Mouse (Mus musculus) embryonic fibroblast, embryonic 13.5 days (primary cell): ENCODE measurements around the gene Zfp398.

Experiments
- CTCF ChIP-seq: IDR thresholded peaks from 2 replicates; pipeline ENCODE4 v1.5.1; 2011; ENCODE audit warnings: mild to moderate bottlenecking, control low read depth, low read length, moderate library complexity, borderline replicate concordance; ENCODE audit not compliant: insufficient read depth
- POLR2A ChIP-seq: IDR thresholded peaks from 2 replicates; pipeline ENCODE4 v1.6.1; 2011; ENCODE audit warnings: low read depth, mild to moderate bottlenecking, control low read depth, low read length, moderate library complexity

DNA sequence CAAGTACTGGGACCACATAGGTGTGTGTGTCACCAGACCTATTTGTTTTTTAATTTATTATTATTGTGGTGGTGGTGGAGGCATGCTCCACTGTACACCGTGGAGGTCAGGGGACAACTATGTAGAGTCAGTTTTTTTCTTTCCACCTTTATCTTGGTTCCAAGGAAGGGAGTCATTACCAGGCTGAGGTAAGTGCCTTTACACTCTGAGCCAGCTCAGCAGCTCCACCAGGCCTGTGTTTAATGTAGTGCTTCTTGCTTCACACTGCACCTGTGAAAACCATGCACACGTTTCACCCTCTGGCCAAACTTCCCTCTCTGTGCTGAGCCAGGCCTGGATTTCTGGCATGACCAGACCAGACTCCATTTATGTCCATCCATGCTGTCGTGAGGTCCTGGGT, 77.5 kb downstream of the Zfp398 start:
- TF ChIP-seq CTCF (no peak), POLR2A (no peak)
